Mouse (Mus musculus): ENCODE data around the gene Tns1. TPM values are rescaled to one million over a fixed set of nuclear protein-coding genes. Genes with fewer than 3 reads are reported as not detected.

The Tns1 gene
- polyA plus RNA-seq, 1 experiment, result 13.2 TPM

- TF ChIP-seq GATA1 (IDR thresholded peaks at IDR 0.05; ENCODE audit: borderline replicate concordance, low read length), result no peak
- TF ChIP-seq FLI1 (IDR thresholded peaks at IDR 0.05; ENCODE audit: low read length), result no peak
- peaks cover 47% of the 10 kb centered on the region for H3K27me3 ChIP-seq (replicated peaks)
- H3K4me1 ChIP-seq, result peaks cover 44% of the 10 kb centered on the region
- H3K9me3 ChIP-seq, result no peaks in the 10 kb centered on the region
- H3K36me3 ChIP-seq (replicated peaks; ENCODE audit: low read length), result peaks cover 54% of the 10 kb centered on the region
- H3K4me3 ChIP-seq (replicated peaks), result no peak overlapping the region
Measured at GRCm38 (mm10) chr1:73958210-73958983, 165.9 kb downstream of the Tns1 start.

- Histone ChIP-seq H3K27me3 (replicated peaks) (peaks cover 43% of the 10 kb centered on the region), H3K36me3 (replicated peaks; ENCODE audit: low read length) (peaks cover 62% of the 10 kb centered on the region), H3K4me3 (replicated peaks) (no peak overlapping the region), H3K9me3 (no peaks in the 10 kb centered on the region), H3K4me1 (peaks cover 35% of the 10 kb centered on the region)
- no peak for TF ChIP-seq FLI1 (IDR thresholded peaks at IDR 0.05; ENCODE audit: low read length)
- no peak for TF ChIP-seq GATA1 (IDR thresholded peaks at IDR 0.05; ENCODE audit: borderline replicate concordance, low read length)
Measured at GRCm38 (mm10) chr1:73957428-73957827, 166.8 kb downstream of the Tns1 start.

- TF ChIP-seq GATA1 (IDR thresholded peaks at IDR 0.05; ENCODE audit: borderline replicate concordance, low read length) (no peak), FLI1 (IDR thresholded peaks at IDR 0.05; ENCODE audit: low read length) (no peak)
- no peaks in the 10 kb centered on the region for H3K9me3 ChIP-seq
- H3K27me3 ChIP-seq (replicated peaks), result peaks cover 35% of the 10 kb centered on the region
- peaks cover 38% of the 10 kb centered on the region for H3K4me1 ChIP-seq
- H3K36me3 ChIP-seq (replicated peaks; ENCODE audit: low read length), result peaks cover 57% of the 10 kb centered on the region
- no peak overlapping the region for H3K4me3 ChIP-seq (replicated peaks)
Measured at GRCm38 (mm10) chr1:73956320-73956719, 167.9 kb downstream of the Tns1 start.

GRCm38 (mm10) chr1:73955259-73955842 lies 168.9 kb downstream of the Tns1 start:
- Histone ChIP-seq H3K36me3 (replicated peaks; ENCODE audit: low read length) (peaks cover 52% of the 10 kb centered on the region), H3K4me3 (replicated peaks) (no peak overlapping the region)

GRCm38 (mm10) chr1:73954614-73955013 lies 169.6 kb downstream of the Tns1 start:
- H3K9me3 ChIP-seq, result no peaks in the 10 kb centered on the region
- H3K36me3 ChIP-seq (replicated peaks; ENCODE audit: low read length), result peaks cover 52% of the 10 kb centered on the region
- no peak overlapping the region for H3K4me3 ChIP-seq (replicated peaks)
- H3K4me1 ChIP-seq, result peaks cover 42% of the 10 kb centered on the region
- H3K27me3 ChIP-seq (replicated peaks), result peaks cover 38% of the 10 kb centered on the region
- TF ChIP-seq FLI1 (IDR thresholded peaks at IDR 0.05; ENCODE audit: low read length), result no peak
- no peak for TF ChIP-seq GATA1 (IDR thresholded peaks at IDR 0.05; ENCODE audit: borderline replicate concordance, low read length)

More at GRCm38 (mm10) chr1:73955259-73955842, 168.9 kb downstream of the Tns1 start:
- Histone ChIP-seq H3K27me3 (replicated peaks) (peaks cover 42% of the 10 kb centered on the region), H3K4me1 (peaks cover 42% of the 10 kb centered on the region), H3K9me3 (no peaks in the 10 kb centered on the region)
- TF ChIP-seq FLI1 (IDR thresholded peaks at IDR 0.05; ENCODE audit: low read length) (no peak), GATA1 (IDR thresholded peaks at IDR 0.05; ENCODE audit: borderline replicate concordance, low read length) (no peak)

DNA sequence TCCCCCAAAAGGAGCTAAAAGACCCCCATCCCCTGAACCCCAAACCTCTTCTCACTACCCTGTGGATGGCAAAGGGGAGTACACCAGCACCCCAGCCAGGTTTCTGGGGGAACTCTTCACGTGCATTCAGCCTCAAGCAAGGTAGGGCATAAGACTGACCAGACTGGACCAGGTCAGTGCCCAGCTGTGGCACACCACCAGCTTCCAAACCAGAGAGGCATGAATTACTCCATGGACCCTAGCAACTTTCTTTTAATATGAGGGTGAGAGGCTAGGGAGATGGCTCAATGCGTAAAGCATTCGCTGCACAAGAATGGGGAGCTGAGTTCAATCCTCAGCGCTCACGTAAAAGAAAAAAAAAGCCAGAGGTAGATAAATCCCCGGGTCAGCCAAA lies 170.2 kb downstream of the Tns1 start:
- Histone ChIP-seq H3K36me3 (replicated peaks; ENCODE audit: low read length) (peaks cover 47% of the 10 kb centered on the region), H3K27me3 (replicated peaks) (peaks cover 35% of the 10 kb centered on the region), H3K4me3 (replicated peaks) (no peak overlapping the region), H3K4me1 (peaks cover 42% of the 10 kb centered on the region), H3K9me3 (no peaks in the 10 kb centered on the region)
- TF ChIP-seq GATA1 (IDR thresholded peaks at IDR 0.05; ENCODE audit: borderline replicate concordance, low read length) (no peak), FLI1 (IDR thresholded peaks at IDR 0.05; ENCODE audit: low read length) (no peak)

DNA sequence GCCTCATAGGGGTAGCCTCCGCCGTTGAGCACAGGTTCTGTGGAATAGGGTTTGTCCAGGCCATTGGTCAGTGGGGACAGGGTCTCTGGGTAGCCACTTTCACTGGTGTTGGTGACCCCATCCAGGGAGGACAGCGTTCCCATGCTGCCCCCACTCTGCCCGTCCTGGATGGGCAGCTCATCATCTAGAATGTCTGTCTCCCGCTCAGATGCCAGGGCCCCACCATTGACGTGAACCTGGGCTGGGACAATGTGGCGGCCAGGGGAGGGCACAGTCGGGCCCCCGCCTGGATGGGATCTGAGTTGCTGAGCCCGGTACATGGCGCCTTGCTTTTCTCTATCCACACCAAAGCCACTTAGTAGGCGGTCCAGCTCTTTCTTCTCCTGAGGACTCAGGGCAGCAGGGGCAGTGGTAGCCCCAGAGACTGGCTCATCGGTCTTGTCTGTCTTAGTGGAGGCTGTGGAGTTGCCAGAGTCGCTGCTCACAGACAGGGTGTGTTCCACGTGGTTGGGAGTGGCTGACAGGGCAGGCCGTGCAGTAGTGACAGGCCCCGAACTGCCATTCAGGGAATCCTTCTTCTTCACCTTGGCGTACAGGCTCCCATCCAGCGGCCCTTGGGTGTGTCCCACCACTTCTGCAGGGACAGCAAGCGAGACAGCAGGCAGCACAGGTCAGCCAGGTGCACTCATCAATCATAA lies 170.8 kb downstream of the Tns1 start:
- Histone ChIP-seq H3K27me3 (replicated peaks) (peaks cover 36% of the 10 kb centered on the region), H3K4me3 (replicated peaks) (no peak overlapping the region), H3K4me1 (peaks cover 42% of the 10 kb centered on the region), H3K36me3 (replicated peaks; ENCODE audit: low read length) (peaks cover 41% of the 10 kb centered on the region), H3K9me3 (no peaks in the 10 kb centered on the region)
- TF ChIP-seq FLI1 (IDR thresholded peaks at IDR 0.05; ENCODE audit: low read length), result no peak
- TF ChIP-seq GATA1 (IDR thresholded peaks at IDR 0.05; ENCODE audit: borderline replicate concordance, low read length), result no peak

GRCm38 (mm10) chr1:73952598-73952997 lies 171.7 kb downstream of the Tns1 start:
- TF ChIP-seq FLI1 (IDR thresholded peaks at IDR 0.05; ENCODE audit: low read length), result no peak
- TF ChIP-seq GATA1 (IDR thresholded peaks at IDR 0.05; ENCODE audit: borderline replicate concordance, low read length), result no peak

DNA sequence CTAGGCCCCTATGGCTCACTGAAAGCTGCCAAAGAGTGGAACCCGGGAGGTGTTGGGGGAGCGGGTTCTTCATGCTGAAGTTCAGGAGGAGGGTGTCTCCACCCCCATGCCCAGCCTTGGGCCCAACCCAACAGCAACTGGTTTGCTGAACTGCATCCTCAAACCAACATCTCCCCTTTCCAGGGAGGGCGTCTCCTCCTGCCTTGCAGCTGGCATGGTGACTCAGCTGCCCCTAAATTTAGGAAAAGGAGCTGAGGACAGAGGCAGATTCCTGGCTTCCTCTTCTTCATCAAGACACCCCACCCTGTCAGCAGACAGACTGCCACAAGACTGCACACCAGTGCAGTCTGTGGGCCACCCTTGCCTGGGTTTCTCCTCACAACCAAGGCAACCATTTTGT lies 173.1 kb downstream of the Tns1 start:
- TF ChIP-seq FLI1 (IDR thresholded peaks at IDR 0.05; ENCODE audit: low read length) (no peak), GATA1 (IDR thresholded peaks at IDR 0.05; ENCODE audit: borderline replicate concordance, low read length) (no peak)
- Histone ChIP-seq H3K36me3 (replicated peaks; ENCODE audit: low read length) (peaks cover 31% of the 10 kb centered on the region), H3K4me3 (replicated peaks) (no peak overlapping the region), H3K9me3 (no peaks in the 10 kb centered on the region), H3K27me3 (replicated peaks) (peaks cover 25% of the 10 kb centered on the region), H3K4me1 (peaks cover 22% of the 10 kb centered on the region)

More at GRCm38 (mm10) chr1:73952598-73952997, 171.7 kb downstream of the Tns1 start:
- Histone ChIP-seq H3K4me3 (replicated peaks) (no peak overlapping the region), H3K36me3 (replicated peaks; ENCODE audit: low read length) (peaks cover 33% of the 10 kb centered on the region), H3K9me3 (no peaks in the 10 kb centered on the region), H3K4me1 (peaks cover 36% of the 10 kb centered on the region), H3K27me3 (replicated peaks) (peaks cover 27% of the 10 kb centered on the region)

Data from megakaryocyte, embryonic 14.5 days (primary cell).